Comparison of ENCODE assay signal across 9 mouse cellular contexts in genomic region chr3:156559826-156560471, GRCm38 (mm10). TPM values are rescaled to one million over a fixed set of nuclear protein-coding genes. Genes with fewer than 3 reads are reported as not detected.
DNase-seq lines count a peak whose midpoint lies in the region; ATAC-seq and TF ChIP-seq lines count a peak whose summit lies in the region.
"Had no signal": no experiment of that assay in that cellular context is flagged by ENCODE, and none has a peak within 500 bp of the region (broad histone marks: within the 10 kb centered on the region; RNA-seq: fewer than 3 reads in every experiment).

No protein-coding gene starts in this region.

- no peaks in the 10 kb centered on the region for H3K4me1 ChIP-seq in kidney, adult 2 months (ENCODE audit: control insufficient read depth, insufficient read depth, low read length)
- peaks cover 24% of the 10 kb centered on the region for H3K4me1 ChIP-seq in hindbrain, embryonic 10.5 days (replicated peaks)
- peaks cover 4% of the 10 kb centered on the region; the same call in 1 of the 2 replicates for H3K4me1 ChIP-seq in olfactory bulb, adult 2 months (ENCODE audit: control insufficient read depth, insufficient read depth, low read length)

- 15% methylated on average over 19 of the region's 19 CpGs for WGBS in kidney, adult 2 months
- 3% methylated on average over 19 of the region's 19 CpGs for WGBS in hindbrain, embryonic 10.5 days
- 1% methylated on average over 19 of the region's 19 CpGs for WGBS in olfactory bulb, adult 2 months

- no peak for TF ChIP-seq POLR2A in kidney, adult 2 months (IDR thresholded peaks at IDR 0.05; ENCODE audit: low read depth, low read length)
- no peak for TF ChIP-seq POLR2A in olfactory bulb, adult 2 months (IDR thresholded peaks at IDR 0.05; ENCODE audit: insufficient read depth, low read depth, low read length)

- H3K27ac ChIP-seq in kidney, adult 2 months (ENCODE audit: insufficient read depth, low read depth, low read length), result no peak overlapping the region
- H3K27ac ChIP-seq in hindbrain, embryonic 10.5 days, result peak overlapping the region; percentile 91
- peak overlapping the region; percentile 95 for H3K27ac ChIP-seq in olfactory bulb, adult 2 months (ENCODE audit: insufficient read depth, low read depth, low read length)

- DNase-seq in kidney, adult 2 months, result no peak
- DNase-seq in kidney, adult 9 months, result no peak
- DNase-seq in embryo, embryonic 10 days (ENCODE audit: low spot score), result peak; percentile 44
- DNase-seq in hindbrain, embryonic 10.5 days (ENCODE audit: low spot score), result peak; percentile 10
- DNase-seq in left cerebral cortex, postnatal 14 days (ENCODE audit: low spot score in 2 of 2), result peak; percentile 41 to 48

- H3K9me3 ChIP-seq in hindbrain, embryonic 10.5 days, result no peaks in the 10 kb centered on the region

- no peaks in the 10 kb centered on the region for H3K27me3 ChIP-seq in kidney, adult 2 months (replicated peaks; ENCODE audit: control insufficient read depth, insufficient read depth, low read length)
- H3K27me3 ChIP-seq in hindbrain, embryonic 10.5 days (ENCODE audit: insufficient read depth, poor library complexity, severe bottlenecking), result peaks cover 39% of the 10 kb centered on the region

- H3K4me3 ChIP-seq in kidney, adult 2 months (ENCODE audit: insufficient read depth, low read depth, low read length), result 0 out of 2 replicates have a peak overlapping the region, but pooled peaks have one; percentile 61
- peak overlapping the region; percentile 67 for H3K4me3 ChIP-seq in hindbrain, embryonic 10.5 days
- peak overlapping the region; percentile 89 for H3K4me3 ChIP-seq in olfactory bulb, adult 2 months (ENCODE audit: insufficient read depth, low read depth, low read length)

- no peak for ATAC-seq in erythroblast, adult 5-6 weeks (replicated peaks; ENCODE audit: low FRiP score, poor library complexity, severe bottlenecking)
- no peak for ATAC-seq in megakaryocyte progenitor cell, adult 5-6 weeks (replicated peaks; ENCODE audit: poor library complexity)

- H3K36me3 ChIP-seq in kidney, adult 2 months (ENCODE audit: control insufficient read depth, insufficient read depth, low read length), result no peaks in the 10 kb centered on the region
- H3K36me3 ChIP-seq in hindbrain, embryonic 10.5 days, result no peaks in the 10 kb centered on the region
- H3K36me3 ChIP-seq: G1E had no signal

- intact Hi-C loops in left cerebral cortex, postnatal 14 days (cut with DNase I), result loop anchor here (2.0 to 10.0 kb wide), 6 partner anchors 82 to 1895 kb away; partner anchors contain the start of gene Erich3

- TF ChIP-seq CTCF in kidney, adult 2 months (conservative IDR thresholded peaks at IDR 0.05; ENCODE audit: insufficient read depth, insufficient read length, low read depth, low read length), result no peak
- TF ChIP-seq CTCF in olfactory bulb, adult 2 months (IDR thresholded peaks at IDR 0.05; ENCODE audit: insufficient read depth, low read depth, low read length), result no peak

RNA-seq across cellular contexts. Expression of gene Negr1, which starts 1.6 kb away (rescaled TPM):
- polyA plus RNA-seq in kidney, adult 2 months (2012; rRNA removed), result 1.7 and 1.9 TPM in 2 replicates
- 4.0 and 4.7 TPM in 2 replicates for polyA plus RNA-seq in hindbrain, embryonic 10.5 days (2016; fragmentation: Nextera tagmentation; extraction: Ambion mirVana)
- 100 to 1,000 TPM; 254 to 270 TPM for total RNA-seq in left cerebral cortex, postnatal 14 days (2021)
- 107 and 504 TPM in 2 replicates for polyA plus RNA-seq in olfactory bulb, adult 2 months (2012; ENCODE audit: insufficient read depth, insufficient read length, low replicate concordance, missing spikeins)
- total RNA-seq in erythroblast, adult 5-6 weeks (2015; ENCODE audit: low replicate concordance), result not detected in 2 replicates
- 0.70 TPM in 1 of 2 replicates, not detected in the other for total RNA-seq in erythroblast, adult 5-6 weeks (2017; ENCODE audit: low replicate concordance)
- not detected in 2 replicates for total RNA-seq in megakaryocyte progenitor cell, adult 5-6 weeks (2015)
- total RNA-seq in megakaryocyte progenitor cell, adult 5-6 weeks (2017), result not detected in 2 replicates
- polyA plus RNA-seq: G1E had no signal

Comparison
In these comparisons a context has a peak if more than half of its experiments do, and no peak if none do; other contexts are left out.
1. DNase-seq: peak in embryo, embryonic 10 days (single experiment), hindbrain, embryonic 10.5 days (single experiment) and left cerebral cortex, postnatal 14 days (2 of 2); none in kidney, adult 2 months (single experiment) and kidney, adult 9 months (single experiment).
2. RNA of gene Negr1, which starts 1.6 kb away (total RNA-seq): 254 to 270 TPM in left cerebral cortex, postnatal 14 days; 0.70 TPM in erythroblast, adult 5-6 weeks and not detected in megakaryocyte progenitor cell, adult 5-6 weeks; every median in the first group is over 100 times any median in the second.
3. Peak in every context shown above with its lines, with median percentiles within 50 percentile points of each other: H3K4me3 ChIP-seq.